Mouse (Mus musculus) bone marrow, adult 2 months (tissue): Measurements from ENCODE around the gene Cyp2d9. TPM values are rescaled to one million over a fixed set of nuclear protein-coding genes. Genes with fewer than 3 reads are reported as not detected.
"Not testable (repeated sequence)": the region's sequence is repeated elsewhere in the genome, so short reads cannot be mapped to it uniquely, and the experiment has no call there.

Experiments used
- H3K27ac ChIP-seq: fragments of 200-500 bp; 2 replicates; pipeline ENCODE4 v1.5.1; 2012; ENCODE audit warnings: low read depth, mild to moderate bottlenecking, control low read depth, inconsistent platforms, low read length; ENCODE audit not compliant: control insufficient read depth, poor library complexity, insufficient read depth
- H3K4me1 ChIP-seq: fragments of 200-500 bp; 2 replicates; pipeline ENCODE4 v1.6.1; 2011; ENCODE audit warnings: low read length; ENCODE audit not compliant: control insufficient read depth, insufficient read depth
- H3K4me3 ChIP-seq: fragments of 200-500 bp; replicated peaks from 2 replicates; pipeline ENCODE3; 2011; ENCODE audit warnings: mild to moderate bottlenecking, low read depth, low read length, control low read depth; ENCODE audit not compliant: control insufficient read depth
- CTCF ChIP-seq: fragments of 200-500 bp; IDR thresholded peaks from 2 replicates; pipeline ENCODE4 v1.5.1; 2011; ENCODE audit warnings: low read length, control low read depth; ENCODE audit not compliant: control insufficient read depth, insufficient read depth
- POLR2A ChIP-seq: fragments of 200-500 bp; IDR thresholded peaks from 2 replicates; pipeline ENCODE4 v1.6.1; 2011; ENCODE audit warnings: low read depth, mild to moderate bottlenecking, control low read depth, low read length, borderline replicate concordance; ENCODE audit not compliant: control insufficient read depth
- WGBS: fragments of 180-500 bp; shearing (Covaris S2); methylation state at CpG from one replicate; pipeline ENCODE4 v1.1.7; 2018; 5-methylcytosine and 5-hydroxymethylcytosine counted together
- polyA plus RNA-seq: library from polyadenylated mRNA; stranded (reverse); fragments of >200 nt; gene quantifications from 2 replicates; pipeline ENCODE4 v1.2.4, GENCODE M21; 2011; ENCODE audit warnings: low replicate concordance; ENCODE audit not compliant: missing spikeins, insufficient read depth, insufficient read length

Gene Cyp2d9
- polyA plus RNA-seq, 1 experiment, result 5.0 TPM

- Histone ChIP-seq H3K4me1 (no peaks in the 10 kb centered on the region), H3K27ac (no peak overlapping the region), H3K4me3 (no peak overlapping the region)
- TF ChIP-seq POLR2A (no peak), CTCF (no peak)
- WGBS, result 68% methylated on average over 5 of the region's 5 CpGs
These were observed 24.1 kb downstream of the Cyp2d9 start for GRCm38 (mm10) chr15:82457064-82458021.

GRCm38 (mm10) chr15:82459266-82459665 lies 26.0 kb downstream of the Cyp2d9 start:
- not testable (repeated sequence) for H3K4me1 ChIP-seq, H3K27ac ChIP-seq, H3K4me3 ChIP-seq
- 75% methylated on average over 12 of the region's 12 CpGs for WGBS

DNA sequence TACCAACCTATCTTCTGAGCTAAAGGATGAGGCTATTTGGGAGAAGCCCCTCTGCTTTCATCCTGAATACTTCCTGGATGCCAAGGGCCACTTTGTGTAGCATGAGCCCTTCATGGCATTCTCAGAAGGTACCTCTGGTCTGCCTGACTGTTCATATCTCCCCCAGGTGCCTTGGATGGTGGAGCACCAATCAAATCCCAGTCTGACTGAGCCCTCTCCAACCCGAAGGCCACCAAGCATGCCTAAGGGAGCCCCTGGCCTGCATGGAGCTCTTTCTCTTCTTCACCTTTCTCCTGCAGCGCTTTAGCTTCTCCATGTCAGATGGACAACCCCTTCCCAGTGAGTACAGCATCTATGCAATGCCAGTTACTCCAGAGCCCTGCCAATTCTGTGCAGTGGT lies 31.5 kb downstream of the Cyp2d9 start:
- no peak overlapping the region for H3K4me3 ChIP-seq
- no peak overlapping the region for H3K27ac ChIP-seq
- no peak for TF ChIP-seq POLR2A
- TF ChIP-seq CTCF, result no peak
- WGBS, result 59% methylated on average over 2 of the region's 2 CpGs
- no peaks in the 10 kb centered on the region for H3K4me1 ChIP-seq

- 67% methylated on average over 13 of the region's 13 CpGs for WGBS
- H3K4me1 ChIP-seq, H3K4me3 ChIP-seq, H3K27ac ChIP-seq: not testable (repeated sequence)
These were observed 61.0 kb downstream of the Cyp2d9 start for GRCm38 (mm10) chr15:82494273-82494672.

Other genes with a start within 250 kb of the Cyp2d9 start
- 0.77 and 1.9 TPM in 2 replicates for gene Shisa8, start 220.6 kb upstream of the Cyp2d9 start, polyA plus RNA-seq
- 12.1 and 24.9 TPM in 2 replicates for gene Tnfrsf13c, start 209.1 kb upstream of the Cyp2d9 start, polyA plus RNA-seq
- 19.5 and 21.2 TPM in 2 replicates for gene Cenpm, start 188.7 kb upstream of the Cyp2d9 start, polyA plus RNA-seq
- gene 1500009C09Rik, start 181.0 kb upstream of the Cyp2d9 start, polyA plus RNA-seq, result not detected in 2 replicates
- 2.0 TPM in 1 of 2 replicates, not detected in the other for gene Sept3, start 158.5 kb upstream of the Cyp2d9 start, polyA plus RNA-seq
- gene Wbp2nl, start 134.5 kb upstream of the Cyp2d9 start, polyA plus RNA-seq, result not detected in 2 replicates
- gene Naga, start 94.5 kb upstream of the Cyp2d9 start, polyA plus RNA-seq, result 35.6 and 49.3 TPM in 2 replicates
- gene Pheta2, start 94.5 kb upstream of the Cyp2d9 start, polyA plus RNA-seq, result 22.5 and 34.5 TPM in 2 replicates
- gene Smdt1, start 94.5 kb upstream of the Cyp2d9 start, polyA plus RNA-seq, result 121 and 216 TPM in 2 replicates
- gene Ndufa6, start 79.1 kb upstream of the Cyp2d9 start, polyA plus RNA-seq, result 120 and 208 TPM in 2 replicates
- 5.2 and 7.2 TPM in 2 replicates for gene Cyp2d22, start 53.2 kb upstream of the Cyp2d9 start, polyA plus RNA-seq
- not detected in 2 replicates for gene Cyp2d11, start 39.4 kb upstream of the Cyp2d9 start, polyA plus RNA-seq
- 1.4 and 3.4 TPM in 2 replicates for gene Cyp2d10, start 26.2 kb upstream of the Cyp2d9 start, polyA plus RNA-seq
- gene Cyp2d12, start 121.6 kb downstream of the Cyp2d9 start, polyA plus RNA-seq, result not detected in 2 replicates
- not detected in 2 replicates for gene Cyp2d34, start 187.5 kb downstream of the Cyp2d9 start, polyA plus RNA-seq